Mouse (Mus musculus): ENCODE data around the gene Nrxn1.
A peak's percentile ranks its signal among the peaks of the same experiment; 100 is the strongest.

The Nrxn1 gene

GRCm38 (mm10) chr17:90650279-90650678, 442.6 kb downstream of the Nrxn1 start:
- no peak for DNase-seq

DNA sequence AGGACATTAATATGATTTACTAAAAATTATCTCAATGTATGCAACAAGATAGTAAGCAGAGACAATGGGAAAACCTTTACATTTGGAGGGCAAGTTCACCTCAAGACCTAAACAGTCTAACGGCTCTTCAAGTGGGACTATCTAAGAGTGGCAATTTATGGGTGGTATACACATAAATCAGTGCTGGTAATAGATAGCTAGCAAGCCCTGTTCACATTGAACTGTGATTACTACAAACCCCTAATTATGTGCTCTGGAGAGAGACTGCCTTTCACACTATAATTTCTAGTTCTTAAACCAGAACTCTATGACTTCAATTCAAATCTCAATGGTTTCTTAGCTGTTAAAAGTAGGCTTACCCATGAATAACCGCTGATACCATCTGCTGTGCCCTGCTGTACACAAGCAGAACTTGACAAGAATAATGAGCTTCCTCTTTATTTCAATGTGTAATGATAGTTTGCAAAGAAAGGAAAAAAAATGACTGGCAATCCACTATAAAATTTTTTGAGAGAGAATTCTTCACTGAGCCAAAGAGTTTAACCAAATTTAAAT, 453.8 kb downstream of the Nrxn1 start:
- DNase-seq = no peak

GRCm38 (mm10) chr17:90638183-90638727, 454.6 kb downstream of the Nrxn1 start:
- DNase-seq = no peak

DNA sequence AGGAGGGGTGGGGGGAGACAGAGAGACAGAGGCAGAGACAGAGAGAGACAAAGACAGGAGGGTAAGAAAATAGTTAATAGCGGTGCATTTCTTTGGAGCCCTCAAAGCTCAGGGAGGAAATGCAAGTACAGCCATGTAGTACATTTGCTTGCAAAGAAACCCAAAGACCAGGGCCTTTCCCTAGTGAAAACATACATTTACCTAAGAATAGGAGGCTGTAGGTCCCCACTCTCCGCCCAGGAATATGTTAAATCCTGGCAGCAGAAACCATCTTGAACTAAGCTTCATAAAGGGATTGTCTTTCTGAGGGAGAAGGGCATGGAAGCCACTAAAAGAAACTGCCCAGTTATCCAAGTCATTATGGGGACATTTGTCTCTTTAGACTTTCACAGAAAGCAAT, 461.5 kb downstream of the Nrxn1 start:
- DNase-seq = no peak

DNA sequence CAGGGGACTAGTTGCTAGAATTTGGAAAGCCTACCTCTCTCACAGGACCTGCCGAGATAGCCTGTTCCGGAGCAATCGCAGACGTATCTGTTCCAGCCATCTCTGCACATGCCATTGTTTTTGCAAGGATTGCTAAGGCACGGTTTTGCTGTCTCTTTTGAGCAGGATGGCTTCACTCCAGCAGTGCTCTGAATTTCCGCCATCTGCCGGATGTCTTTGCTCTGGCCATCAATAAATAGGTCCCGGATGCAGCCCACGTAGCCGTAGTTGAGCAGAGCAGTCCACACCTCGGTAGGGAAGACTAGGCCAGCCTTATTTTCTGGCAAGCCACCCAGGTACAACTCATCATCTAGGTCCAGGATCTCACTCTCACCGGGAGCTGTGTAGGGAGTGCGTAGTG, 463.0 kb downstream of the Nrxn1 start:
- peak; percentile 18 to 42 for DNase-seq

DNA sequence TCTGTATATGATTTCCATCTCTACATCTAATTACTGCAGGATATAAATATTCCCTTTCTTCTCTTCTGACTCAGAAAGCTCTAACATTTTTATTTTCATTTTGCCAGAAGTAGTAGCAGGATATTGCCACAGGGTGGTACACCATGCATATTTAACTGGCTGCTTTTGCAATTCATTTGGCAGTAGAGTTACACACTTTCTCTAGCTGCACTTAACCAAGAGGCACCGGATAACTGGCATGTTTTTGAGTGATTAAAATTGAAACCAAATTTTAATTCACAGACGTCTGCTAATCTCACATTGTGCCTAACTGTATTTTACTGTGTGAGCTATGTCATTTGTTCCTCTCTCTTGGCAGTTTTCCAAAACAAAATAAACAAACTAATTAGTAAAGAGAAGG, 464.4 kb downstream of the Nrxn1 start:
- DNase-seq = no peak

GRCm38 (mm10) chr17:90628004-90628403, 464.9 kb downstream of the Nrxn1 start:
- no peak for DNase-seq

DNA sequence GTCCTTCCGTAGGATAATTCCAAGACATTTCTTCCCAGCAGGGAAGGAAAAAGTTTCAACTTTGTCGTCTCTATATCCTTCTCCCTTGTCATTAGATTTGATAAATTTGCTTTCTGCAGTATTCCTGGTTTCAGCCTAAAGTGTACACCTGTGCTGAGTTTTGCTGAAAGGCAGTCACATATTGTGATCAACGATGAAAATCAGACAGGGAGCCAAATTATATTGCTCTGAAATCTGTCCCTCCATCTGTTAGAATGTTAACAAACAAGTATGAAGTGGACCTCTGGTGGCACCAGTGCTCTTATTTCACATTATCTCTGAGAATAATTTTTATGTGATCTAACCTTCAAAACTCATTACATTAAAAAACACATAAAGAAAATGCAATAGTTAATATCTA, 465.5 kb downstream of the Nrxn1 start:
- DNase-seq = no peak

DNA sequence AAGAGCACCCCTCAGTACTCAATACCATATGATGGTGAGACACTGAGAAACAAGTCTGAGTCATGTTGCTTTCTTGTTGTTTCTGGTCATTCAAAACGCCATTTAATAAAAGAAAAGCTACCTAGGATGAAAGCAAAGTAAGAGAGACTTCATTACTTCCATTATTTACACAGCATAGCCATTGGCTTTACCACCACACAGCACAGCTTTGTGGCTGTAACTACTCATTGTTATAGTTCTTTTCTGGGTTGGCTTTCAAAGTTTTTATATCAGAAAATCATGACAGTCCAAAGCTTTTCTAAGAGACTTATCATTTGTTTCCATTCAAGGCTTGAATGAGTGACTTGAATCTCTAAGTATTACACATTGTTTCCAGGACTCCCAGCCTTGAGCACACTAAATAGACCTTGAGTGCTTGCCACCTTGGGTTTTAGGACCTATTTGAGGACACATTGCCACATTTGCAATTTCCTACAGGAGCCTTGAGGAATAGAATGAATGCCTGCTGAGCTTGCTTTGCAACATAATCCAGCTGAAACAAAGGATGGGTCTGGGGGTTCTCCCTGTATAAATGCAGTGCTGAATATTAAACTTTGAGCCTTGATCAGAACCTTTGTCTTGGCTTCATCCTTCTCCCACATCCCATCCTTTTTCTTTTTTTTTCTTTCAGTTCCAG, 468.1 kb downstream of the Nrxn1 start:
- no peak for DNase-seq

DNA sequence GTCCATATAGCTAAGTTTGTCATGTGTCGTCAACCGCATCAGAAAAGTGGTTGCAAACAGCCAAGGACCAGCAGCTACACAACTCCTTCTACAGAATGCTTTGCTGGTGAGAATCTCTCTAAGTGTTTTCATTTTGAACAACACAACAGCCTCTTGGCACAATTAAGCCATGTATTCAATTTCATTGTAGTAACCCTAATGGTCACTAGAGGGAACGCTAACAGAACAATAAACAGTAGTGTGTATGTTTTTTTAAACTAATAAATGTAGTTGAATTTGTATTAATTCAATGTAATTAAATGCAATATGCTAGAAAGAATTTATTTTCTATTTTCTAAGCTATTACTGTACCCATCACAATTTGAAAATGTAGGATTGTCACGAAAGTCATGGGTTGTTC, 471.0 kb downstream of the Nrxn1 start:
- no peak for DNase-seq

- no peak for DNase-seq
Measured at GRCm38 (mm10) chr17:90615019-90615418, 477.9 kb downstream of the Nrxn1 start.

GRCm38 (mm10) chr17:90607427-90607806, 485.5 kb downstream of the Nrxn1 start:
- no peak for DNase-seq

- DNase-seq = peak in 1 of 2 experiments; percentile 29
Measured at GRCm38 (mm10) chr17:90606718-90607426, 486.0 kb downstream of the Nrxn1 start.

DNA sequence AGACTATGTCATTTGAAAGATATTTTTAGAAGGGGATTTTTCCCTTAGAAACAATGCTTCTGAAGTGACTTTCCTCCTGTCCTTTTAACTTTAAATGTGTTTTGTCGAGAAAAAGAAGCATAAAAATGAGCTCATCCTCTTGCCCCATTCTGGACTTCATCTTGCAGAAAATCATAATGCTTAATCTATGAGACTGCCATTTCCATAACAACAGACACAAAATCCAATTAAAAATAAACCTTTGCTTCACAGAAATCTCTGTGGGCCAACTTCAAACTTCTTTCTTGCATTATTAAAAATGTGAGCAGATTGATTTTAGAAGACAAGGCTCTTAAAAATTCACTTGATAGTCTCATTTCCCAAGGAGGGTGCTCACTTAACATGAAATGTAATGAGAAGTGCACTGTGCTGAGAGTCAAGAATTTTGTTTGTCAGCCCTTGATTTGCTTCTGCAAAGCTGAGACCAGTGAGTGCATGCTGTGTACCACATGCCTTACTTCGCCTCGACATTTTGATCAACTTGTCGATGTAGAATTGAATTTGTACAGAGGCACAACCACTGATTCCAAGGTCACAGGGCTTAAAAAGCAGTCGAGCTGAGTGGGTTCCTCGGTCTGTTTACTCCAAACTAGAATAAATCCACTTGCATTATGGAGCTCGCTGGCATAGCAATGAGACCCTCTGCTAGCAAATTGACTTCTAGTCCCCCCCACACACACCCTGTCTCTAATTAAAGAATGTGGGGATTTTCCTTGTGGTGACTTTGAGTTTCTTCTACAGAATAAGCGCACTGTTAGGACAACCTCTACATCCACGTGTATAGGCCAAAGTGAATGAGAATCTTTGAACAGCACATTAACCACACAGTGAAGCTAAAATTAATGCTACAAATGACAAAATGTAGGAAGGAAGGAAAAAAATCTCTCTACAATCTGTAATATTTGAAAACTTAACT, 493.0 kb downstream of the Nrxn1 start:
- DNase-seq = no peak

- DNase-seq = no peak
Measured at GRCm38 (mm10) chr17:90594798-90595533, 497.9 kb downstream of the Nrxn1 start.

- no peak for DNase-seq
Measured at GRCm38 (mm10) chr17:90586891-90587290, 506.0 kb downstream of the Nrxn1 start.

DNA sequence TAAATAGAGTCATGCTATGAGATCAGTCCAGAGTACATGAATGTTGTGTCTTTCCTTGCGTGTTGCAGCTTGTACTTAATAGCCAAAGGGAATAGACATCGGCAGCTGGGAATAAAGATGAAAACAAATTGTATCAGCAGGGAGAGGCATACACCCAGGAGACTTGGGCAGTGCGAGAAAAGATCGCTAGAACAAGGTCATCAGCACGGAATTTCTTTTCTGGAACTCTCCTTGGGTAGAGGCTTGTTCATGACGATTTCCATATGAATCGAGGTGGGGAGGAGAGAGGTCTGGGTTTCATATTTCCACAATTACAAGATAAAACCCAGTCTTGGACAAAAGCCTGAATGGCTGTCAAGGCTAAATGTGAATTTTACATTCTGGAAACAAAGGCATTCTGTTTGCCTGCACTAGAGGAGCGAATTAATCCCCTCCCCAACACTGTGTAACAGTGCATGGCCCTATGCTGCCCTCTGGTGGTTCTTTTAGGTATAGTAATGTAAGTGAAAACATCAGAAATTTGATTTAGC, 508.1 kb downstream of the Nrxn1 start:
- peak; percentile 40 to 55 for DNase-seq

GRCm38 (mm10) chr17:90583826-90584534, 508.9 kb downstream of the Nrxn1 start:
- DNase-seq = peak in 1 of 2 experiments; percentile 18

GRCm38 (mm10) chr17:90583196-90583595, 509.7 kb downstream of the Nrxn1 start:
- no peak for DNase-seq

GRCm38 (mm10) chr17:90569877-90570276, 523.0 kb downstream of the Nrxn1 start:
- DNase-seq = no peak

DNA sequence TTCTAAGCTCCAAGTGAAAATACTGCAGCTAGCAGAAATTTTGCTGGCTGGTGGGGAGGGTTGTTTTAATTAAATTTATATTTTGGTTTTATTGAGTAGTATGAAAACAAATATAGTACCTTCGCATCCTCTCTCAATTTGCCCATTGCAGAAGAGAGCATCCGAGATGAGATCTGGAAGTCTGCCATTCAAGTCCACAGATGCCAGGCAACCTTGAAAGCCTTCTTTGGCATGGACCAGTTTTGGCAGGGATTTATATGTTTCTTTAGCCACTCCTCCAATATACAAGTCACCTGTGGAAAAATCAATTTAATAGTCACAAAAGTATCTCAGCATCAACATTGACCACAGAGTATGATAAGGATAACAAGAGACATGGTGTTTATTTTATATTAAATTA, 527.7 kb downstream of the Nrxn1 start:
- no peak for DNase-seq
